Mouse (Mus musculus) cerebellum, postnatal 10 days (tissue): ENCODE data around the gene Klhl26.

Source experiments
- DNase-seq, 2 experiments: peaks; one replicate each; pipeline ENCODE4 v3.0.0; 2021; ENCODE audit warnings: mixed read lengths in 2 of 2

Klhl26 gene

GRCm38 (mm10) chr8:70471856-70472255, 4.9 kb downstream of the Klhl26 start:
- DNase-seq: peak; percentile 63 to 65

DNA sequence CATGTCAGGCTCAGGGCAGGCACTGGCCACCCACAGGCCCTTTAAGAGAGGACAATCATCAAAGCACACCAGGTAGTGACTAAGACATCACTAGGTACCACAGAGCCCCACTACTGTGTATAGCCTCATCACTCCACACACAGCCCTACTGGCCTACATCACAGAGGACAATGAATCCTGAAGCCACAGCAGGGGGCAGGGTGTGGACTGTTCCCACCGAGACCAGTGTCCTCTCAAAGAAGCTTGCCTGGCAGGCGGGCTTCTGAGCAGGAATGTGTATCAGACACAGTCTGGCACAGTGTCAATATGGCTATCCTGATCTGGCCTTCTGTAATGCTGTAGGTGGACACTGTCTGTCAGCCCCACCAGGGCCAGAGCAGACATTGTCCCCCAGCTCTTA, 6.8 kb downstream of the Klhl26 start:
- no peak for DNase-seq

- DNase-seq: no peak
Observed at GRCm38 (mm10) chr8:70469295-70469916, 7.4 kb downstream of the Klhl26 start.

GRCm38 (mm10) chr8:70468733-70469132, 8.0 kb downstream of the Klhl26 start:
- DNase-seq: no peak

DNA sequence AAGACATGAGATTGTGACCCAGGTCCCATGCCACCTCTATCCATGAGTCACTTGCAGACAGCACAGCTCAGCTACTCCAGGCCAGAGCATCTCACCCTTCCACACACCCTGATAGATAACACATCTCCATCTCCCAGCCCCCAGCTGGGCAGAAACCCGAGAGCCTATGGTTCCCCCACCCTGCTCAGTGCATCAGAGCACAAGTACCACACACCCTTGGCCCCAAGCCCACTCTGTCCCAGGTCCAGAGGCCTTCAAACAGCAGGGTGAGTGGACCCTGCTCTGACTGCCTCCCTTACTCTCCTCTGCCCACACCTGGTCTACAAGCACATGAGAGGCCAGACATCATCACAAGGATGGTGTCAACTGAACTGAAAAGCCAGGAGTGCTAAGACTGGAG, 8.9 kb downstream of the Klhl26 start:
- no peak for DNase-seq

DNA sequence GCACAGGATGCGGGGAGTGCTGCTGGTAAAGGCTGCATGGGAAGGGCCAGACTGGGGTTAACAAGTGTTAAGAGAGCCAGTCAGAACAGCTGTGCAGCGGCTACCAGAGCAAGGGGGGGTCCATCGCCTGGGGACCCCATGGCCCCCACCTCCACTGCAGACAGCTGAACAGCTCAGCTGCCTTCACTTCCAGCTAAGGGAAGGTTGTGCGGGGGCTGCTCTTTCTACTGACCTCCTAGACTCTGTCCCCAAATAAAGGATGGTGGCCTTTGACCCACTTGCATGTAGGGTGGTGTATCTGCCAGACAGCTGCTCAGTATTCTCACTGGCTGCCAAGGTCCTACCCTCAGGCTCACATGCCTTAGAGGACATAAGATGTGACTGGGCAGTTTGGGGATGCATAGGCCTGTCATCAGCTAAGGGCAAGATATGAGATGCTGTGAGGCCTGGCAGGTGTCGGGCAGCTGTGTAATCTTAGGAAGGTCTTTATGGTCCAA, 9.5 kb downstream of the Klhl26 start:
- DNase-seq: no peak

GRCm38 (mm10) chr8:70466771-70467170, 10.0 kb downstream of the Klhl26 start:
- DNase-seq: no peak

- no peak for DNase-seq
Observed at GRCm38 (mm10) chr8:70466305-70466704, 10.5 kb downstream of the Klhl26 start.

DNA sequence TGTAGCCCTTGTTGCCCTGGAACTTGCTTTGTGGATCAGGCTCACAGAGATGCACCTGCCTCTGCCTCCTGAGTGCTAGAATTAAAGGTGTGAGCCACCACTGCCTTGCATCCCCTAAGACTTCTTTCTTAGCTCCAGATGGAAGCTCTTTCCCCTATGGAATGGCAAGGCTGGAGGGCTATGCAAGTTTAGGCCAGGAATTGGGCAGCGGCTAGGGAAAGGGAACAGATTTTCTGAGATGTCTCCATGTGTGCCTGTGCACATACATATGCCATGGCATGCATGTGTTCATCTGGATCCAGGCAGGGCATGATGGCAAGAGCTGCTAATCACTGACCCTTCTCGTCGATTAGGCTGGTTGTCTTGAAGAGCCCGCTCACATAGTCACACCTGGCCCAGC, 11.1 kb downstream of the Klhl26 start:
- no peak for DNase-seq

DNA sequence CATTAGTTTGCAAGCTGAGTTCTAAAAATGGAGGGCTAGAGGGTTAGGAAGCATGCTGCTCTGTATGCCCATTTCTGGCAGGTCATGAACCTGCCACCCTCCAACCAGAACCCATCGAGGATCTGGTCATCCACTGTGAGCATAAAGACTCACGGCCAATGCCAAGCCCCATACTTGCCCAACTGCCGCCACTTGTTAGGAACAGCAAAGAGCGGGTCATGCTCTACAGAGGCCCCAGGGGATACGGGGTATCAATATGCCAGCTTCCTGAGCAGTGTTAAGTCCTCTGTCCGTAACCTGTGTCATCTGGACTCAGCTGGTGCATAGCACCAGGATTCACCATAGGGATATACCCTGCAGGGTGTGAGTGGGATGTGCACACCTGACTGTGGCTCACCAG, 12.6 kb downstream of the Klhl26 start:
- DNase-seq: no peak

GRCm38 (mm10) chr8:70463306-70463705, 13.5 kb downstream of the Klhl26 start:
- peak; percentile 63 for DNase-seq

DNA sequence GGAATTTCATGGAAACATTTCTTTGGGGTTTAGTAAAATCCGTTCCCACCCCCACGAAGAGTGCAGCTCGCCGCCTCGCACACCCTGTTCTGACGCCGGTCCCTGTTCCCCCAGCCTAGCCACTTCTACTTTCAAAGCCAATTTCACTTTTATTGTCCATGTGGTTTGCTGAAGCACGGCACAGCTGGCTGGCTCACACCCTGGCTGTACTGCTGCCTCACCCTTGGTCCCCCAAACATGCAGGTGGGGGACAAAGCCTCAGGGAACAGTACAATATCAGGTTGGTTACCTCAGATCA, 14.3 kb downstream of the Klhl26 start:
- DNase-seq: no peak

DNA sequence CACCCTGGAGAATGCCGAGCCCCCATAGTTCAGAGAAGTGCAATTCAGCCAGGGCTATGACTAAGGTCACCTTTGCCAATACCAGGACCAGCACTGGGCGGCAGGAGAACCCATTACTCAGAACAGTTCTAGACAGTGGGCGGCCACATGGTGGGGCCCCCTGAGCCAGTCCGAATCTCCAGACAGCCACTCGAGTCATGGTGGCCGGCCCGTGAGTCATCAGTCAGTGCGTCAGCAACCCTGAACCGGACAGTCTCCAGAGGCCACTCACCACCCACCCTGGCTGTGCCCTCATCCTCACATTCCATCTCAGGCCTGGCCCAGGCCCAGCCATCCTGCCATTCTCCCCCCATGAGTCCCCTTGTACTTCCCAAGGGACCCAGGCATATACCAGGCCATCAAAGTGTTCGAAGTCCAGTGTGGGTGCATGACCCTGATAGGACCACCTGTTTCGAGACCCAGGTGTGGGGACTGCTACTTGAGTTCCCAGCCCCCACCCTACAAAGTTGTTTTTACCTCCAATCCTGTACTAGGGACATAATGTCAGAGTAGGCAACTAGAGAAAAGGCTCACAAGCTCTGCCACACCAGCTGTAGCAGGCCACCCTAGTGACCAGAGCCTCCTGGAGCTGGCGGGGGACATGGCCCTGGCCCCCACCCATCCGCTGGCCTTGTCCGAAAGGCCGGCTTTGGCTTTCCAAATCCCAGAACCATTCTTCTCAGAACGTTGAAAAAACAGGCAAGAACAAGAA, 14.8 kb downstream of the Klhl26 start:
- no peak for DNase-seq

DNA sequence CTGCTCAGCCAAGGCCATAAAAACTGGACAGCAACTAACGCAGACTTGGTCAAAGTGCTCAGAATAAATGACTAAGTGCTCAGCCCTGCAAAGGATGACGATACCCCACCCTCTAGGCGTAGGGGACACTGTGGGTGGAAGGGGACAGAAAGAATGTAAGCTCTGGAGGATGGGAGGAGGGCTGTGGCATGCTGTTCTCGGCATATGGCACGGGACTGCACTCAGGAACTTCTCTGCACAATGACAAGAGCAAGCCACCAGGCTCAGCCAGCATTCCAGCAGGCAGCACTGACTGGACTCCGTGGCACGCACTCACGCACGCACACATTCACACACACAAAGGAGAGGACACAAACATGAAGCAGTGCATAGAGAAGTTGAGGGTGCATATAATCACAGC, 16.2 kb downstream of the Klhl26 start:
- peak; percentile 48 to 52 for DNase-seq

DNA sequence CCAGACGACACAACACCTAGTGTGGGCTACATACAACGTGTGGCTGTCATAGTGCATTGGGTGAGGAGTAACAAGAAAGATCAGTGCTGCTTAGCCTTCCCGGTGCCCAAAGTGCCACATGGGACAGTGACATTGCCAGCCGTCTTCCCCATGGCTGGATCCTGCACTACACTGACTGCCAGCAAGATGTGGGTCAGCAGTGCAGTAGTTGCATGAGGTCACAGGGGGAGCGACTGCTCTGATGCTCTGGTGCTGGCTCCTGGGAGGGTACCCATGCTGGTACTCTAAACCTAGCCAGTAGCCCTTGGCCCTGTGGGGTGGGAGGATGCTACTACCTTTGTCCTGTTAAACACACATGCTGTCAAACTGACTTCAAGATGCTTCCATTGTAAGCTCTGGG, 16.6 kb downstream of the Klhl26 start:
- no peak for DNase-seq

- DNase-seq: no peak
Observed at GRCm38 (mm10) chr8:70459636-70460035, 17.1 kb downstream of the Klhl26 start.

- DNase-seq: no peak
Observed at GRCm38 (mm10) chr8:70458462-70458861, 18.3 kb downstream of the Klhl26 start.

GRCm38 (mm10) chr8:70457882-70458281, 18.9 kb downstream of the Klhl26 start:
- no peak for DNase-seq

DNA sequence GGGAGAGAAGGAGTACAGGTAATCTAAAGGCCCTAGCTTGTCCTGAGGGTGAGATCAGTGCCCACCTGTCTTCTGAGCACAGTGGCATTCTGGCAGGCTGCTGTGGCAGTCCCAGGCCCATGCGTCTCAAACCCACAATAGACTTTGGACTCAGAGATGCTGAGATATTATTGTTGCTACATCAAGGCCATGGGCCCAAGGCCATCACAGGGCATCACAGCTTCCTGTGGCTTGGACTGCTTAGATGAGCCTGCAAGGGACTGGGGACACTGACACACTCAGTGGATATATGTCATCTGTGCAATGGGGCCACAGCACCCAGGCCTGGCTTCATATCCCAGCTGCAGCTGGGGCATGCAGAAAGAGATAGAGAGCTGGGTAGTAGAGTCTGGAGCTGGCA, 19.8 kb downstream of the Klhl26 start:
- DNase-seq: no peak

GRCm38 (mm10) chr8:70453852-70454251, 22.9 kb downstream of the Klhl26 start:
- DNase-seq: no peak

DNA sequence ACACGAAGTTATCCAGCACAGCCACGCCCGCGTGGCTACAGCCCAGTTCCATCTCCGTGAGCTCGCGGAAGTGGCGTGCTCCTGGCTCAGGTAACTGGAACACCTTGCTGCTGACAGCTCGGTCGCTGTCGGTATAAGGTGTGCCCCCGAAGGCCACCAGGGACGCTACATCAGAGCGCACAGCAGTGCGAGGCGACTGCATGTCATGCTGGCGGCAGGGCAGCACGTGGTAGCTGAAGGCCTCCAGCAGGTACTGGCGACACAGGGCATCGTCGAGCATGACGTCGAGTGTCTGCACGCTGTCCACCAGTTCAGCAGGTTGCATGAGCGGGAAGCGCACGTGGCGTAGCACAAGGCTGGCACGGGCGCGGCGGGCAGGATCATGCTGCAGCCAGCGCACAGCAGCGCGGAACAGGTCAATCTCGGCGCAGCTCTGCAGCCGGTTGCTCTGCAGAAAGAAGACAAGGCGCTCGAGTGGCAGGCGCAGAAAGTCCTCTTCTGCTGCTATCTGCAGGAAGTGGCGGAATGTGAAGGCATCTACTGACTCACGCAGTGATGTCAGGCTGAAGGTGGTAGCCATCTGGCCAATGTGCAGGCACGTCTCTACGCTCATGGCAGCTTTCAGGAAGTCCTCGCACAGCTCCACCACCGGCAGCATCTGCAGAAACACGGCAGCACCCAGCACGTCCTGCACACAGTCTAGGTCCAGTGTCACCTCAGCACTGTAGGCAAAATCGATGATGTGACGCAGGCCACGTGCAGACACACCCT, 24.4 kb downstream of the Klhl26 start:
- no peak for DNase-seq

DNA sequence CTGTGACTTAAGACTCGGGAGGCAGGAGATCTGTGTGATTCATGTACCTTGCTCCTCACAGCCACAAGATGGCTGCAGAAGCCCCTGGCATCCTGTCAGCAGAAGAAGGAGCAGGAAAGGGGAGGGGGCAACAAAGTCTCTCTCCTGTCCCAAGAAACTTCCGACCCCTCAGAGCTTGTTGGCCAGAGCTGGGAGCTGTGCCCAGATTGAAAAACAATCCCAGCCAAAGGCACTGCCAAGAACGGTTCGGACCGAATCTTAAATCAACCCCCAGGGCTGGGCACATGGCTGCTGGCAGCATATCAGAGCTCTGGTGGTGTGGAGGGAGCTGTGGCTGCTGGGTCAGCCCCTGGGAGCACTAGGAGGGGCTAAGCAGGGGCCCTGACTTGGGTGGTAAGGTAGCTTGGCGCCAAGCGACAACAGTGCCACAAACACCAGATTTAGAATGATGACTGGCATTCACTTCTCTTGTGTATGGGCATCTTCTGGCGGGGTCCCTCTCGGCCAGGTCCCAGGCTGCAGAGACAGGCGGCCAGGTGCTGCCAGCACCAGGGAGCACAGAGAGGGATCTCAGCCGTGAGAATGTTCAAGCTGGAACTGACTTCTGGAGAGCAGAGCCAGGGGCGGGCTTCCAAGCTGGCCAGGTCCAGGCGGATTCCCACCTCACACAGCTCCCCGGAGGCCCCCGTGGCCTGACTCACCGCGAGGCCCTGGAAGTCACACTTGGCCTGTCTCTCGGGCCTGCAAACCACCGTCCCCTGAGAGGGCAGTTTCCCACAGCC, 28.9 kb downstream of the Klhl26 start:
- DNase-seq: peak; percentile 75 to 82

GRCm38 (mm10) chr8:70445988-70446387, 30.8 kb downstream of the Klhl26 start:
- DNase-seq: peak; percentile 54 to 55
